Mouse (Mus musculus) forebrain, embryonic 14.5 days (tissue): ENCODE data around the gene Asic1. TPM values are rescaled to one million over a fixed set of nuclear protein-coding genes. Genes with fewer than 3 reads are reported as not detected.

Experiments used
- ATAC-seq: fragments of 200-750 bp; cut with Nextera tagmentation; 2 replicates; pipeline ENCODE4 v1.8.0; 2017; ENCODE audit warnings: mild to moderate bottlenecking, moderate library complexity
- DNase-seq: peaks from one replicate; pipeline ENCODE4 v3.0.0-alpha.2; 2015; ENCODE audit warnings: low spot score
- H3K27ac ChIP-seq: fragments of 300-500 bp; sonication (generic); 2 replicates; pipeline ENCODE4 v1.5.1; 2014; ENCODE audit warnings: low read depth, mild to moderate bottlenecking, control low read depth, low read length, moderate library complexity
- H3K27me3 ChIP-seq: fragments of 300-500 bp; sonication (generic); replicated peaks from 2 replicates; pipeline ENCODE4 v1.6.1; 2014; ENCODE audit warnings: low read length, control low read depth, mixed read lengths; ENCODE audit not compliant: control insufficient read depth, insufficient read depth
- H3K36me3 ChIP-seq: fragments of 300-500 bp; sonication (generic); 2 replicates; pipeline ENCODE4 v1.6.1; 2014; ENCODE audit warnings: low read length, control low read depth; ENCODE audit not compliant: control insufficient read depth, insufficient read depth
- H3K4me1 ChIP-seq: fragments of 300-500 bp; sonication (generic); 2 replicates; pipeline ENCODE4 v1.6.1; 2014; ENCODE audit warnings: antibody characterized with exemption, low read length, control low read depth; ENCODE audit not compliant: control insufficient read depth, insufficient read depth
- H3K4me2 ChIP-seq: fragments of 300-500 bp; sonication (generic); 2 replicates; pipeline ENCODE4 v1.6.1; 2014; ENCODE audit warnings: mild to moderate bottlenecking, control low read depth, low read length
- H3K4me3 ChIP-seq: fragments of 300-500 bp; sonication (generic); 2 replicates; pipeline ENCODE4 v1.5.1; 2014; ENCODE audit warnings: low read depth, low read length, control low read depth
- H3K9ac ChIP-seq: fragments of 300-500 bp; sonication (generic); 2 replicates; pipeline ENCODE4 v1.6.1; 2014; ENCODE audit warnings: mild to moderate bottlenecking, low read length, control low read depth, moderate library complexity
- H3K9me3 ChIP-seq: fragments of 300-500 bp; sonication (generic); replicated peaks from 2 replicates; pipeline ENCODE4 v1.6.1; 2016; ENCODE audit warnings: low read length, control low read depth, mixed read lengths; ENCODE audit not compliant: control insufficient read depth
- WGBS: fragments of 180-500 bp; shearing (Covaris S2); extraction: QIAGEN DNeasy Blood & Tissue Kit; methylation state at CpG from one replicate; pipeline ENCODE4 v1.1.7; 2014; 5-methylcytosine and 5-hydroxymethylcytosine counted together
- polyA plus RNA-seq: library from polyadenylated mRNA; unstranded; fragments of >200 nt; fragmentation: Nextera tagmentation; extraction: Ambion mirVana; gene quantifications from 2 replicates; pipeline ENCODE4 v1.2.1, GENCODE M21; 2014

Asic1 gene
- polyA plus RNA-seq, 1 experiment from 2014 or later = 15.6 TPM

DNA sequence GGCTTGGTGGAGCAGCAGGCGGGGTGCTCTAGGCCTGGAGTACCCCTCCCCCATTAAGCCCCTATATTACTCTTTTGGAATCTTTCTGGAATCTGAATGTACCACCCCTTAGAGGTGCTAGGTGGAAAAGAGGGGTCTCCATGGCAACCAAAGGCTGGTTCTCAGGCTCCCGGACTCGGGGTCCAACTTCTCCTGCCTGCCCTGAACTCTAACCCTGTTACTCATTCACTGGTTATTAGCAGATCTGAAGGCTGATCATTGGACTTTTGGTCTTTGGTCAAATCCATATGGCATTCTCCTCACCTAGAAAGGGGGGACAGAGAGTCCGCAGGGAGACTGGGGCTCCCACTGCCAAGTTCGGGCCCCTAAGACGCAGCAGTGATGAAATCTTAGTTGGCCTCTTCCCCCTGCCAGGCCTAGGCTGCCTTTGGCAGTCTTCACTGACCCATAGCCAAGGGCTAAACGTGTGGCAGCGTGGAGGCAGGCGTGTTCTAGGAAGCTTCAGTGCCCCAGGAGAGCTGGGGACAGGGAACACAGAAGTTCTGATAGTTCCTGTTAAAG lies 48.4 kb downstream of the Asic1 start:
- DNase-seq = no peak
- H3K4me1 ChIP-seq = peaks cover 10% of the 10 kb centered on the region; the same call in 1 of the 2 replicates
- no peak overlapping the region for H3K4me3 ChIP-seq
- WGBS = 88% methylated on average over 9 of the region's 9 CpGs
- H3K27me3 ChIP-seq = no peaks in the 10 kb centered on the region
- no peak for ATAC-seq
- H3K9ac ChIP-seq = no peak overlapping the region
- H3K27ac ChIP-seq = no peak overlapping the region
- H3K9me3 ChIP-seq = no peaks in the 10 kb centered on the region
- H3K4me2 ChIP-seq = no peak overlapping the region
- H3K36me3 ChIP-seq = peaks cover 59% of the 10 kb centered on the region

DNA sequence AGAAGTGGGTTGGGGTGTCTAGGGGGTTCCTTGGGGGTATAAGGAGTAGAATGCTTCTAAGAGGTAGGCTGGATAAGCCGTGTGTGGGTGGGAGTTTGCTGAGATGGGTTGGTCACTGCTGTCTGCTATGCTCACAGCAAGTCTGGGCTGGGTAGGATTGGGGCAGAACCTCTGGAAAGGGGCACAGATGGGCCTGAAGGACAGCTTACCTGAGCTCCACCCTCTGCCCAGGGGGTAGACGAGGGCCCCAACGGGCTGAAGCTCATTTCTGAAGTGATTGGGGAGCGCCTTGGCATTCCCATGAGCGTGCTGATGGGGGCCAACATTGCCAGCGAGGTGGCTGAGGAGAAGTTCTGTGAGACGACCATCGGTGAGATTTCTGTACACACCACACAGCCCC lies 49.7 kb downstream of the Asic1 start:
- ATAC-seq (no peak), DNase-seq (no peak)
- Histone ChIP-seq H3K27me3 (no peaks in the 10 kb centered on the region), H3K4me1 (peaks cover 16% of the 10 kb centered on the region; the same call in 1 of the 2 replicates), H3K4me3 (no peak overlapping the region), H3K36me3 (peaks cover 50% of the 10 kb centered on the region), H3K9ac (no peak overlapping the region), H3K27ac (no peak overlapping the region), H3K4me2 (no peak overlapping the region), H3K9me3 (no peaks in the 10 kb centered on the region)
- WGBS = 80% methylated on average over 8 of the region's 8 CpGs

DNA sequence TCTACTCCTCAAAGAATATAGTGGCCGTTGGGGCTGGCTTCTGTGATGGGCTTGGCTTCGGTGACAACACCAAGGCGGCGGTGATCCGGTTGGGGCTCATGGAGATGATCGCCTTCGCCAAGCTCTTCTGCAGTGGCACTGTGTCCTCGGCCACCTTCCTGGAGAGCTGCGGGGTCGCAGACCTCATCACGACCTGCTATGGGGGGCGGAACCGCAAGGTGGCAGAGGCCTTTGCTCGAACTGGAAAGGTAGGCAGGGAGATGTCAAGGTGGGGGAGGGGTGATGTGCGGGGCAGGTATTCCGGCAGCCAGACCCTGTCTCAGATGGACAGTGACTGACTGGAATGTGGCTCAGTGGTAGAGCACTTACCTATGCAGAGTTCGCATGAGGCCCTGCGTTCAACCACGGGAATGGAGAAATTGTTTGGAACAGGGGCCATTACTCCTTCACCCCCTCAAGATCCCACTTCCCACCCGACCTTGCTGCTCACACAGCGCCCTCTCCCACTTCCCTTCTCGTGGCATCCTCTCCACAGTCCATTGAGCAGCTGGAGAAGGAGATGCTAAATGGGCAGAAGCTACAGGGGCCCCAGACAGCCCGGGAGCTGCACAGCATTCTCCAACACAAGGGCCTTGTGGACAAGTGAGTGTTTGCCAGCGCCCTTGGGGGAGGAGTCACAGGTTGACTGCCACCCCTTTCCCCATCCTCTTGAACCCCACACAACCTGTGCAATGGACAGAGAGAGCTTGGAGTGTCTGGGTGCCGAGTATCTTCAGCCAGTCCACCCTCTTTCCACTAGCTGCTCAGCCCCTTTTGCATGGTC lies 52.0 kb downstream of the Asic1 start:
- no peak for DNase-seq
- H3K4me2 ChIP-seq = no peak overlapping the region
- peaks cover 40% of the 10 kb centered on the region for H3K36me3 ChIP-seq
- peaks cover 14% of the 10 kb centered on the region for H3K4me1 ChIP-seq
- ATAC-seq = no peak
- H3K9ac ChIP-seq = no peak overlapping the region
- WGBS = 80% methylated on average over 25 of the region's 25 CpGs
- no peaks in the 10 kb centered on the region for H3K9me3 ChIP-seq
- H3K4me3 ChIP-seq = no peak overlapping the region
- no peaks in the 10 kb centered on the region for H3K27me3 ChIP-seq
- no peak overlapping the region for H3K27ac ChIP-seq

DNA sequence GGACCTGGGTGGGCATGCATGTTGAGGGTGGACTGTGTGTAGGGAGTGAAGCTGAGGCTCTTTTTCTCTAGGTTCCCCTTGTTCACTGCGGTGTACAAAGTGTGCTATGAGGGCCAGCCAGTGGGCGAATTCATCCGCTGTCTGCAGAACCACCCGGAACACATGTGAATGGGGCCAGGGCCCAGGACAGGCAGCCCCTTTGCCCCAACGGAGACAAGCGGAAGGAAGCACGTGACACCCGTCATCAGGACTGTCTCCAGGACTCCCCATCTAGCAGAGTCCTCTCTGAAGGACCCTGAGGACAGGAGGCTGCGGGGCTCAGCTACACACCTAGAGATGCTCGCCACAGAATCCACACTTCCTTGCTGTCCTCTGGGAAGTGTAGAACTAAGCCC lies 52.9 kb downstream of the Asic1 start:
- Histone ChIP-seq H3K27ac (0 out of 2 replicates have a peak overlapping the region, but pooled peaks have one; percentile 41), H3K4me1 (peaks cover 12% of the 10 kb centered on the region), H3K9ac (no peak overlapping the region), H3K27me3 (no peaks in the 10 kb centered on the region), H3K36me3 (peaks cover 48% of the 10 kb centered on the region), H3K9me3 (no peaks in the 10 kb centered on the region), H3K4me3 (no peak overlapping the region), H3K4me2 (no peak overlapping the region)
- ATAC-seq = no peak
- 59% methylated on average over 10 of the region's 10 CpGs for WGBS
- no peak for DNase-seq

DNA sequence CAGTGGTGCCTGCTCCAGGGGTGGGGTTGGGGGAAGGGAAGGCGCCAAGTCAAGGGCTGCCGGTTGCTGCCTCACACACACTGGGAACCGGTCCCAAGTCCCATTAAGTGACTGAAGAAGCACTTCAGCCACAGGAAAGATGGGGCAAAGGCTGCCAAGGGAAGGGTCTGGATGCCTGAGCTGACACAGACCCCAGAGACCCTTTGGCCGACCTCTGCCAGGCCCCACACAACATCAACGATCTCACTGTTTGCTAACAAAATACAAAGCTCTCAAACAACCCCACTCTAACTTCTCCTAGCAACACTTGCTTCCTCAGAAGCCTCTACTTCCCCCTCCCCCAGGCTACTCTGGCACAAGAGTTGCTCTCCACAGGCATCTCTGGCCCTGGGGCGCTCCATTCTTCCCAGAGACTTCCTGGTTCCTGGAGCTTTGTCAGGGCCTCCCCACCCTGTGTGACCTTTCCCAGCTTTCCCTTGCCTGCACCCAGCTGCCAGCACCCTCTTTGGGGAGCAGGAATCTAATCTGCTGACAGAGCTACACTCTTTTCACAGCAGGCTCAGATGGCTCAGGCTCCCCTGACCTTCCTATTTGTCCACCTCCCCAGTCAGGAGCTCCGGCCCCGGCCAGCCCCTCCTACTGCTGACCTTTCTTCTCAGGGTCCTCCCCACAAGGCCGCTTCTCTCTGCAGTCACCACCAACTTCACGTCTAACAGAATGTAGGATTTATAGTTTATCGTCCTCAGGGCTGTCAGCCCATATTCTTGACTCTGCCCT lies 53.5 kb downstream of the Asic1 start:
- no peak overlapping the region for H3K4me3 ChIP-seq
- no peak overlapping the region for H3K4me2 ChIP-seq
- H3K9ac ChIP-seq = peak overlapping the region; percentile 48
- DNase-seq (peak; percentile 17), ATAC-seq (no peak)
- H3K9me3 ChIP-seq = no peaks in the 10 kb centered on the region
- H3K36me3 ChIP-seq = peaks cover 48% of the 10 kb centered on the region
- 23% methylated on average over 11 of the region's 11 CpGs for WGBS
- H3K4me1 ChIP-seq = peaks cover 12% of the 10 kb centered on the region
- H3K27me3 ChIP-seq = no peaks in the 10 kb centered on the region
- H3K27ac ChIP-seq = peak overlapping the region; percentile 41

DNA sequence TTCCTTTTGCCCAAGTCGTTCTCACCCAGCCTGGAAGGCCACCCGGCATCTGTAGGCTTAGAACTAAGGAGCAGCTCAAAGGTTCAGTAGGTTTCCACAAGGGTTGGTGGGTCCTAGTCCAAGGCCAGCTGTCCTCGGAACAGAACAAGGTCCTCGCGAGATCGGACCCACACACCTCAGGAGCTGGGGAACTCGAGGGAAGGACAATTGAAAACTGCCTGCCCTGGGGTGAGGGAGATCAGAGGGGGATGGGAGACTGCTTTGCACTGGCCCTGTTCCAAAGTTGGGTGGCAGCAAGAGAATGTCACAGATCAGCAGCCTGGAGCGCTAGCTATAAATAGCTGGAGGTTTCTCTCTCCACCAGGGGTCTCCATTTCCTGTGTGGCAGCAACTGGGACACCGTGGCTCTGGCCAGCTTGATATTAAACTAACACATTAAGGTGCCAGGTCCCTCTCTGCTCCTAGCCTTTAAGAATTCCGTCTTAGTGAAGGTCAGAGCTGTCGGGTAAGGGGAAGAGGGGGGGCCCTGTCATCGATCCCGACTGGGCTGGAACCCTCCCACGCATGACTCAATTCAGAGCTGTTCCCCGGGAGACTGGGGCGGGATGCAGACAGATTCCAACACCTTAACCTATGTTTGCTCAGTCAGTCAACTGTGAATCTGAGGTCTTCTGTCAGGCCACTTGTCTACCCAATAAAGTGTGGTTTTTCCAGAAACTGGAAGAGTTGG lies 54.3 kb downstream of the Asic1 start:
- whole genome bisulfite sequencing = 13% methylated on average over 16 of the region's 16 CpGs
- Histone ChIP-seq H3K9ac (peak overlapping the region; percentile 48), H3K27ac (0 out of 2 replicates have a peak overlapping the region, but pooled peaks have one; percentile 41), H3K4me2 (peak overlapping the region; percentile 50), H3K4me3 (peak overlapping the region; percentile 94), H3K9me3 (no peaks in the 10 kb centered on the region), H3K36me3 (peaks cover 52% of the 10 kb centered on the region), H3K27me3 (no peaks in the 10 kb centered on the region), H3K4me1 (peaks cover 12% of the 10 kb centered on the region)
- DNase-seq (peak; percentile 90), ATAC-seq (peak; percentile 40)

DNA sequence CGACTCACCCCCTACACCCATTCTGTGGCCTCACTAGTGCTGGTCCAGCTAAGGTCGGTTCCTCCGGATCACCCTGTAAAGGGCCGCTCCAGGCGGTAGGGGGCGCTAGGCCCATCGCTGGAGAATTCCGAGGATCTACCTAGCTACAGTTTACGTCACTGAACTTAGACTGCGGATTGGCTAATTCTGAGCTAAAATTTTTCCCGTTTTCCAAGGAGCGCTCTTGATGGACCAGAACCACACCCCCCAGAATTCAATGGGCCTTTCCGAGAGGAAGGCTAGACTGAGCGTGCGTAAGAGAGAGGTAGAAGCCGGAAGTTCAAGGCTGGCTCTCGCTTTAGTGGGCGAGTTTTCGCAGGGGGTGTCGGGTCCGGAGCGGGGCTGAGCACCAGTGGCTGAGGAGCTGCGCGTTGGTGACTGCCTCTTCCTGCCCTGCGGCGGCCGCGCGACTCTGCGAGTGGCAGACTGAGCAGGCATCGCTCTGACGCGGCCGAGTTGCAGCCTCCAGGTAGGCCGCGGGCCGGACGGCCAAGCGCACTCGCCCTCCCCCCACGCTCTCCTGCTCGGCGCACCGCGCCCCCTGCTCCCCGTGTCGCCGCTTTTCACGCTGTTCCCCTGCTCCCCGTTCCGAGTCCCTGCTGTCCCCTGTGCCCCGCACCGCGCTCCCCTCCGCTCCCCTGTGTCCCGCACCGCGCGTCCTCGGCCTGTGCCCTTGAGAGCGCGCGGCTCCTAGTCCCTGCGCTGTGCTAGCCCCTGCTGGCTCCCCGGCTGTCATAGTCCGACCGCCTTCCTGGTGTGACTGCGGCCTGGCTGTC lies 55.4 kb downstream of the Asic1 start, which contains the start of gene Cox14:
TSS of gene Cox14 (plus strand) at position 278 of the 815 bp plus-strand sequence.
- H3K36me3 ChIP-seq = peaks cover 49% of the 10 kb centered on the region
- peak within 1 kb of the TSS; percentile 82 for H3K4me2 ChIP-seq
- peak within 1 kb of the TSS; percentile 78 for H3K9ac ChIP-seq
- DNase-seq (peak; percentile 100), ATAC-seq (peak; percentile 96)
- WGBS = 0% methylated on average over 56 of the region's 68 CpGs
- no peaks in the 10 kb centered on the region for H3K27me3 ChIP-seq
- H3K4me3 ChIP-seq = peak within 1 kb of the TSS; percentile 94
- H3K27ac ChIP-seq = peak within 1 kb of the TSS; percentile 84
- H3K9me3 ChIP-seq = no peaks in the 10 kb centered on the region
- peaks cover 12% of the 10 kb centered on the region for H3K4me1 ChIP-seq

DNA sequence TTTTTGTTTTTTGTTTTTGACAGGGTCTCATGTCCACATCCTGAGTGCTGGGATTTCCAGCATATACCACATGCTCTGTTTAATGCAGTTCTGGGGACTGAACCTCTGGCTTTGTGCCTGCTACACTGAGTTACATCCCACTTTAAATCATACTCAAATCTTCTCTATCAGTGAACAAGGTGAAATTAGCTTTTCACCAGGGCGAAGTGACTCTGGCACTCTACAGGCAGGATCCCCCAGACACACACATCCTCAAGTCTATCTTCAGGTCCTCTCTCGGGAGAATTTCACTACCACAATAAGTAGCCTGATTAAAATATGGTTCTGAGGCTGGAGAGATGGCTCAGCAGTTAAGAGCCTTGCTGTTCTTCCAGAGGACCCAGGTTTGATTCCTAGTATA lies 56.4 kb downstream of the Asic1 start:
- H3K4me1 ChIP-seq = peaks cover 12% of the 10 kb centered on the region
- H3K9ac ChIP-seq = peak overlapping the region; percentile 78
- H3K27ac ChIP-seq = no peak overlapping the region
- DNase-seq (no peak), ATAC-seq (no peak)
- peak overlapping the region; percentile 82 for H3K4me2 ChIP-seq
- H3K36me3 ChIP-seq = peaks cover 43% of the 10 kb centered on the region
- peak overlapping the region; percentile 94 for H3K4me3 ChIP-seq
- no peaks in the 10 kb centered on the region for H3K27me3 ChIP-seq
- no peaks in the 10 kb centered on the region for H3K9me3 ChIP-seq
- 84% methylated on average over 2 of the region's 2 CpGs for WGBS
